Mouse (Mus musculus) small intestine, adult 2 months (tissue): ENCODE results near the gene Hmbs. TPM values are rescaled to one million over a fixed set of nuclear protein-coding genes. Genes with fewer than 3 reads are reported as not detected.
"Not testable (repeated sequence)": the region's sequence is repeated elsewhere in the genome, so short reads cannot be mapped to it uniquely, and the experiment has no call there.

Source experiments
- H3K27ac ChIP-seq: fragments of 200-500 bp; 2 replicates; pipeline ENCODE4 v1.5.1; 2012; ENCODE audit warnings: low read depth, low read length, control low read depth, inconsistent platforms; ENCODE audit not compliant: insufficient read depth
- H3K27me3 ChIP-seq: fragments of 200-500 bp; 2 replicates; pipeline ENCODE4 v1.6.1; 2012; ENCODE audit warnings: mild to moderate bottlenecking, moderate library complexity, low read length, inconsistent platforms; ENCODE audit not compliant: control insufficient read depth, insufficient read depth
- H3K36me3 ChIP-seq: fragments of 200-500 bp; 2 replicates; pipeline ENCODE4 v1.6.1; 2012; ENCODE audit warnings: mild to moderate bottlenecking, low read length, control low read depth, inconsistent platforms; ENCODE audit not compliant: control insufficient read depth, insufficient read depth
- H3K4me1 ChIP-seq: fragments of 200-500 bp; 2 replicates; pipeline ENCODE4 v1.6.1; 2012; ENCODE audit warnings: low read length, inconsistent platforms, mixed read lengths; ENCODE audit not compliant: control insufficient read depth, insufficient read depth, insufficient read length
- H3K4me3 ChIP-seq: fragments of 200-500 bp; 2 replicates; pipeline ENCODE4 v1.5.1; 2012; ENCODE audit warnings: low read depth, mild to moderate bottlenecking, control low read depth, inconsistent platforms, low read length, moderate library complexity
- CTCF ChIP-seq: fragments of 200-500 bp; IDR thresholded peaks from 2 replicates; pipeline ENCODE4 v1.5.1; 2012; ENCODE audit warnings: low read depth, mild to moderate bottlenecking, control low read depth, inconsistent platforms, low read length, moderate library complexity, mixed read lengths; ENCODE audit not compliant: insufficient replicate concordance, insufficient read length; ENCODE audit errors: extremely low read depth
- POLR2A ChIP-seq: fragments of 200-500 bp; IDR thresholded peaks from 2 replicates; pipeline ENCODE4 v1.6.1; 2012; ENCODE audit warnings: low read depth, mild to moderate bottlenecking, control low read depth, inconsistent platforms, low read length, moderate library complexity
- WGBS: fragments of 180-500 bp; shearing (Covaris S2); methylation state at CpG from one replicate; pipeline ENCODE4 v1.1.7; 2018; 5-methylcytosine and 5-hydroxymethylcytosine counted together
- polyA plus RNA-seq: library from polyadenylated mRNA; depleted of rRNA; stranded (reverse); fragments of >200 nt; gene quantifications from 2 replicates; pipeline ENCODE4 v1.2.3, GENCODE M21; 2012

The Hmbs gene
- polyA plus RNA-seq, 1 experiment = 44.0 TPM

- Histone ChIP-seq H3K4me3 (no peak overlapping the region), H3K4me1 (peaks cover 5% of the 10 kb centered on the region; the same call in 1 of the 2 replicates), H3K27me3 (no peaks in the 10 kb centered on the region), H3K36me3 (peaks cover 21% of the 10 kb centered on the region), H3K27ac (peak overlapping the region; percentile 83)
- TF ChIP-seq POLR2A = no peak
- no peak for TF ChIP-seq CTCF
- WGBS = 36% methylated on average over 5 of the region's 5 CpGs
These were observed 34.2 kb upstream of the Hmbs start for GRCm38 (mm10) chr9:44378153-44378730.

GRCm38 (mm10) chr9:44377335-44377734 is 33.3 kb upstream of the Hmbs start:
- H3K27ac ChIP-seq, H3K27me3 ChIP-seq, H3K4me1 ChIP-seq, H3K4me3 ChIP-seq: not testable (repeated sequence)
- peaks cover 14% of the 10 kb centered on the region for H3K36me3 ChIP-seq
- WGBS = 79% methylated on average over 2 of the region's 2 CpGs

- no peak overlapping the region for H3K27ac ChIP-seq
- WGBS = 84% methylated on average over 6 of the region's 6 CpGs
- H3K4me1 ChIP-seq = peaks cover 5% of the 10 kb centered on the region; the same call in 1 of the 2 replicates
- H3K27me3 ChIP-seq = no peaks in the 10 kb centered on the region
- TF ChIP-seq CTCF (no peak), POLR2A (no peak)
- no peak overlapping the region for H3K4me3 ChIP-seq
- peaks cover 2% of the 10 kb centered on the region for H3K36me3 ChIP-seq
These were observed 32.1 kb upstream of the Hmbs start for GRCm38 (mm10) chr9:44376141-44376540.

- peak overlapping the region; percentile 50; the same call in 1 of the 2 replicates for H3K27ac ChIP-seq
- peaks cover 2% of the 10 kb centered on the region; the same call in 1 of the 2 replicates for H3K4me1 ChIP-seq
- no peak for TF ChIP-seq POLR2A
- no peak for TF ChIP-seq CTCF
- no peaks in the 10 kb centered on the region for H3K27me3 ChIP-seq
- H3K36me3 ChIP-seq = no peaks in the 10 kb centered on the region
- H3K4me3 ChIP-seq = no peak overlapping the region
These were observed 29.4 kb upstream of the Hmbs start for GRCm38 (mm10) chr9:44373386-44373785.

- no peak overlapping the region for H3K4me3 ChIP-seq
- no peak overlapping the region for H3K27ac ChIP-seq
- peaks cover 2% of the 10 kb centered on the region; the same call in 1 of the 2 replicates for H3K4me1 ChIP-seq
- 72% methylated on average over 3 of the region's 3 CpGs for WGBS
- H3K36me3 ChIP-seq = 0 out of 2 replicates have a peak, but pooled peaks cover under 1% of the 10 kb centered on the region
- TF ChIP-seq CTCF (peak; percentile 42; the same call in 1 of the 2 replicates), POLR2A (no peak)
- no peaks in the 10 kb centered on the region for H3K27me3 ChIP-seq
These were observed 20.5 kb upstream of the Hmbs start for GRCm38 (mm10) chr9:44364480-44364879.

- H3K27me3 ChIP-seq = not testable (repeated sequence)
- 35% methylated on average over 4 of the region's 4 CpGs for WGBS
- H3K4me3 ChIP-seq = peak overlapping the region; percentile 92
These were observed 17.9 kb upstream of the Hmbs start for GRCm38 (mm10) chr9:44361931-44362330.

GRCm38 (mm10) chr9:44361190-44361917 is 17.3 kb upstream of the Hmbs start, which contains the start of gene Vps11:
Gene Vps11, minus strand, starts transcription at chr9:44361670.
- peak within 1 kb of the TSS; percentile 92 for H3K4me3 ChIP-seq
- H3K27me3 ChIP-seq = no peaks in the 10 kb centered on the region
- TF ChIP-seq POLR2A = peak; percentile 82; the same call in 1 of the 2 replicates
- no peak for TF ChIP-seq CTCF
- H3K27ac ChIP-seq = peak within 1 kb of the TSS; percentile 68
- peaks cover 23% of the 10 kb centered on the region for H3K36me3 ChIP-seq
- peaks cover 2% of the 10 kb centered on the region; the same call in 1 of the 2 replicates for H3K4me1 ChIP-seq
- WGBS = under 1% methylated on average over 44 of the region's 44 CpGs

More at GRCm38 (mm10) chr9:44361931-44362330, 17.9 kb upstream of the Hmbs start:
- H3K4me1 ChIP-seq = not testable (repeated sequence)
- Histone ChIP-seq H3K27ac (peak overlapping the region; percentile 68), H3K36me3 (peaks cover 17% of the 10 kb centered on the region)
